Mouse (Mus musculus): ENCODE data around the gene Itm2b. TPM values are rescaled to one million over a fixed set of nuclear protein-coding genes. Genes with fewer than 3 reads are reported as not detected.

Itm2b gene
- total RNA-seq, 2 experiments from 2014 or later: 486 to 491 TPM

DNA sequence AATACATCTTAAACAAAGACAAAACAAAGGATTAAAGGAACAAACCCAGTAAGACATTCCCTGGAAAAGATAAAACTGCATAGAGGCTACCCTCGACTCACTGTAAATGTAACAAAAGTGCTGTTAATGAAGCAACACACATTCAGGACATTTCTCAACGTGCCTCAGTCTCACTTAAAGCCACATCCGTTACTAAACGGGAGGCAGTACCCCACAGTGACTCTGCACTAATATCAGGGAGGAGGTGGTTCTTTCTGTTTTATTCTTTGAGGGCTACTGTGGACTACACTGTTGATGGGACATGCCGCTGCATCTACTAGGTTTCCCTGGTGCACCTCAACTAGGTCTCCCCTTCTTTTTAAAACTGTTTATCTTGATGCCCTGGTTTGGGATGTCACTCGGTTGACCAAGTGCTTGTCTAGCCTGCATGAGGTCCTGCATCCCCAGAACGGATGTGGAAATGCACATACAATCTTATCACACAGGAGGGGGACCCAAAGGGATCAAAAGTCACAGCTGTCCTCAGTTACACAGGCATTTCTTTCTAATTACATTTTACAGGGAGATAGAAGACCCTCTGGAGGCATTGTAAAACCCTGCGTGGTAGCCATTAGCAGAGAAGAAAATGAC lies 13.4 kb upstream of the Itm2b start:
- no peak for DNase-seq (ENCODE audit: low spot score in 2 of 2)

DNA sequence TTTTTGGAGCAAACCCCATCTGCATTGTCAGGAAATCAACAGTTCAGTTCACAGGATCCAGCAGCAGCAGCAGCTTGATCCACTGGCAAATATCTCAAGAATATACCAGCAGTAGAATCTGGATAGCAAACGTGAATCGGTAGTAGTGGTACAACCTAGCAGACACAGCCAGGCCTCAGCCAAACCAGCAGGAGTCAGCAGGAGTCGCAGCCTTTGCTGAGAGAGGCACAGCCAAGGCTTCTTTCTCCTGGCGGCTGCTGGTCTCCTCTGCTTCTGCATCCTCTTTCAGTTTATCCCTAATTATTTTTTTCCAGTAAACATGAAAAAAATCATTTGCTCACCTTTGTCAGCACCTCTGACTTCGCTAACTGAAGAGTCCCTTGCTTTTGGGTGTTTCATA lies 10.7 kb upstream of the Itm2b start:
- no peak for DNase-seq (ENCODE audit: low spot score in 2 of 2)

DNA sequence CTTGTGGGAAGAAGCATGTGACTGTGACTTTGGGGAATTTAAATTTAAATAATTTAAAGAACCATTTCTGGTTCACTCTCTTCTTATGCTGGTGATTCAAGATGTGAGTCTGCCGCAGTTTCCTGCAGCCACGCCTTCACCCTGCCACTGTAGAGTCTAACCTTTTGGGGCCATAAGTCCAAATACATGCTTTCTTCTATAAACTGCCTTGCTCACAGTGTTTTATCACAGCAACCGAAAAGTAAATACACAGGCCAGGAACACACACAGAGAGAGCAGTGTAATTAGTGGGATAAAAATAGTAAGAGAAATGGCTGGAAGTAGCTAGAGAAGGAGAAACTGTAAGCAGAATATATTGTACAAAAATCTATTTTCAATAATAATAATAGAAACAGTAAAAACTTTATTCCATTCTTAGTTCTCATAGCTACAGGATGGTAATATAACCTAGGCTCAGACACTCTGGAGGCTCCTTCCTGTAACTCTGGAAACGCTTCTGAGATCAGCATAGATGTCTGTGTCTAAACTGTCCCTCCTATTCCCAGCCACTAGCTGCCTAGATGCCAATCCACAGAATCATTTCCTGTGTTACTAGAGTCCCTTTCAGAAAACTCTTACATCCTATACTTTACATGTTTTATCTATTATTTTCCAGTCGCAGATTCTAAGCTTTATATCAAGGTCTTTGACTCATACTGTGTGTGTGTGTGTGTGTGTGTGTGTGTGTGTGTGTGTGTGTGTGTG lies 9.3 kb upstream of the Itm2b start:
- no peak for DNase-seq (ENCODE audit: low spot score in 2 of 2)

DNA sequence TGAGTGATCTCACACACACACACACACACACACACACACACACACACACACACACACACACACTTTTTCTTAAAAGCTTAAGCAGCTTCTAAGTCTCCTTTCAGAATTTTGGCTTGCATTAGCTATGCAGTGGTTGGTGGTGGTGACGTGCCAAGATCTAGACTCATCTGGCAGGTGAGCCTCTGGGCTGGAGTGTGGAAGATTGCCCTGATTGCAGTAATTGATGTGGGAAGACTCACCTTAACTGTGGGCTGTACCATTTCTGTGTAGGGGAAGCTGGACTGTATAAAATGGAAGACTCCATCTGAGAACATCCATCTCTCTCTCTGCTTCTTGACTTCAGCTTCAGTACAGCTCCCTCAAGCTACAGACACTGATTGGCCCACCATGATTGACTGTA lies 6.4 kb upstream of the Itm2b start:
- DNase-seq (ENCODE audit: low spot score in 2 of 2): no peak

DNA sequence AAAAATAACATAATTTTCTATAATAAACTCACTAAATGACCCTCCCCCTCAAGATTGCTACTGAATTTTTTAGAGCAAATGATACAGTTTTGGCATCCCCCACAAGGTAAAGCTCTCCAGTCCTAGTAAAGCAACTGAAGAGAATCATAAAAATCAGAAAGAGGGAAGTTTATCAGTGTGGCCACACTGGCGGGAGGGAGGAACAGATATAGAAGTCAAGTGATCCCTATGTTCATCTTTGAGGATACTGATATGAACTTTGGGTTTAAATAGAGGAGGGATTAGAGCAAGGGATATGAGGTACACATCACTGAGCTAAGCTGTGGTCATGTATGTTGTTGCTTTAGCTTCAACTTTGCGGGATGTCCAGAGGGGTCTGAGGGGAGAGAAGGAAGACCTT lies 5.1 kb upstream of the Itm2b start:
- no peak for DNase-seq (ENCODE audit: low spot score in 2 of 2)

DNA sequence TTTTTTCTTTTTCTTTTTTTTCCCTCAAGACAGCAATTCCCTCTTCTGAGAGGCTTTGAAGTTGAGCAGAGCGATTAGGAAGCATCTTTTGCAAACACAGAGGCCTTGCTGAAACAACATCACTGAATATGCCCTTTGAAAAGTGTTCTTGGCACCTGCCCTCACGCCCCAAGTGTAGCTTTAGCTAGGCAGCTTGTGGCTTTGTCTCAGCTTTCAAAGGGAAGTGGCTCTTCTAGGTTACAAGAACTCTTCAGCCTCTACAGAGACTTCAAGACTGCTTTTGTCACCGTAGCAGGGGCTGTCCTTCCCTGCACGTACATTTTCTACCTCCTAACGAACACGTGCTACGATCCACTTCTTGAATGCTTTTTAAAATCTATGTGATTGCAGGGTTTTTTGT lies 4.0 kb upstream of the Itm2b start:
- DNase-seq (ENCODE audit: low spot score in 2 of 2): no peak

DNA sequence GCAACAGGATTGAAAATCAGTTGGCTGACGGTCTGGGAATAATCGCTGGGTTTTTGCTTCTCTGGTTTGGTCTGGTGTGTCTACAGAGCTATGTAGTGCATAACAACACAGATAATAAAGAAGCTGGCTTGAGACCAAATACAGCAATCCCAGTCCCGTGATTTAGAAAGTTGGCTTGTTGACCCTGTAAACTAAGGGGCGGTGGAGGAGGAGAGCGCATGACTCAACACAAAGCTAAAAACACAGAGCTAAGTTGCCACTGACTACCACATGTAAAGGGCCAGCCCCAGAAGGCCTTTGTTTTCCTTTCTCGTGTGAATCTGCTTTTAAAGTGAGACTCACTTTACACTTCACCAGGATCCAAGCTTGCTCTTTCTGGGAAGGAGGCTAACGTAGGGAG lies 3.5 kb upstream of the Itm2b start:
- peak in 1 of 2 experiments; percentile 25 for DNase-seq (ENCODE audit: low spot score in 2 of 2)

DNA sequence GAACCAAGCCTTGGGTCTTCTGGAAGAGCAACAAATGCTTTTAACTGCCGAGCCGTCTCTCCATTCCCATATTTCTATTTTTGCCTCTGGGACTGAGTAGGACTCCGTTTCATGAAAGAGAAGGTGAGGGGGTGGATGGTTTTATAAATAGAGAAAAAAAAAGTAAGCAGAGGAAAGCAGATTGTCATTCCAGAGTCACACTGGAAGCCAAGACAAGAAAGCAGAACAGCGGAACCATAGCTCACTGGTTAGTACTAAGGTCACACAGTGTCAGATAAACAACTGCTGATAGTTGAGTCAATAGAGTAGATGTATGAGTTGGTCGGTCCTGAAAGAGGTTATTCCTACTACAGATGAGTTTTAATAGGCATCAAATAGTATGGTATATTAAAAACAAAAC lies 1.4 kb upstream of the Itm2b start:
- DNase-seq (ENCODE audit: low spot score in 2 of 2): no peak

DNA sequence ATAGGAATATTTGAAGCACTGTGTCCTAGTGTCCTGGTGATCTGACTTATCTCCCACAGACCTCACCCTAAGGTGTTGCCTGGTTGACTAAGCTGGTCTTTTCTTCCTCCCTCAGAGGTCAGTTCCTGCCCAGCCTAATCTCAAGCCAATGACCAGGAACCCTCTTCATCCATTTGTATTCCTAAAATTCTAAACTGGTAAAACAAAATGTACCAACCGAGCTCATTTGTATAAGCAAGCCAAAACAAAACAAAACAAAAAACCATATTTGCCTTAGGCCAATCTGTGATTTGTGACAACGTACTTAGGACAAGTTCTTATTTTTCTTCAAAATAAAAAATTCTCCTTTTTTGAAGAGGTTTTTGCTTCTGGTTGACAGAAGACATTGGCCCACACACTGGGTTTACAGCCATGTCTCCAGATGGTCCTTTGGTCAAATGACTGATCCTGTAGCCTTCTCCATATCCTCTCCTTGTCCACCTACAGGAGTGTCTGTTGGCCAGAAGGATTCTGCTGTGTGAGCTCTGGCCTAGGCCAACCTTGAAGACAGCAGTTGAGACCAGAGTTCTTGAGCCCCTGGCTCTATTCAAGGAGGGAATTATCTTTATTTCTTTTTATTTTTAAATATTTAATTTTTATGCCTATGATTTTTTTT lies 758 bp upstream of the Itm2b start:
- no peak for DNase-seq (ENCODE audit: low spot score in 2 of 2)

DNA sequence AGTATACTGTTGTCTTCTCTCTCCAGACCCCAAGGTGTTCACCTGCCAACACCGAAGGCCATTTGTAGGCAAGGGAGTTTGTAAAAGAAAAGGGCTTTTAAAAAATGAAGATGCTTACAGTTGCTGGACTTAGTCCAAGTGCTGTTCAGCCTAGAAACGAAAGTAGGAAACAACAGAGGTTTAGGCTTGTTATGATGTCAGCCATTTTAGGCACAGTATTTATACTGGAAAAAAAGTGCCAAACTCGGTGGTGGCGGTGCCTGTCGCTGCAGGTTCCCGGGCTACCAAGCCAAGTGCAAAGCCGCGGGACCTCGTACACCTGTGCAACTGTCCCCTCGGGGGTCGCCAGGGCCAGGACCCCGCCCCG lies 560 bp downstream of the Itm2b start:
- DNase-seq (ENCODE audit: low spot score in 2 of 2): no peak

DNA sequence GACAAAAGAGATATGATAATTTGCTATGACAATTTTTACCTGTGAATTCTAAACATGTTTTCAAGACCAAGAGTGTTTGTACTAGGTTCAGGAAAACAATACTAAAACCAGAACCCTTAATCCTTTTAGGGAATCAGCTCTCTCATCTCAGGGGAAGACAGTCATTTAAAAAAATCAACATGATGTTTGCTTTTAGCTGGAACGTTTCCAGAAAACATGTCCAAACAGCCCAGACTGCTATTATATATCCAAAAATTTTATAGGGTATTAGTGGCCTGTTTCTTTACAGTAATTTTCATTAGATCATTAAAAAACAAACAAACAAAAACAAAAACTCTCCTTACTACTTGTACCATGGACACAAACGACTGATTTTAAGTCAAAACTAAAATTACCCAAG lies 1.3 kb downstream of the Itm2b start:
- no peak for DNase-seq (ENCODE audit: low spot score in 2 of 2)

DNA sequence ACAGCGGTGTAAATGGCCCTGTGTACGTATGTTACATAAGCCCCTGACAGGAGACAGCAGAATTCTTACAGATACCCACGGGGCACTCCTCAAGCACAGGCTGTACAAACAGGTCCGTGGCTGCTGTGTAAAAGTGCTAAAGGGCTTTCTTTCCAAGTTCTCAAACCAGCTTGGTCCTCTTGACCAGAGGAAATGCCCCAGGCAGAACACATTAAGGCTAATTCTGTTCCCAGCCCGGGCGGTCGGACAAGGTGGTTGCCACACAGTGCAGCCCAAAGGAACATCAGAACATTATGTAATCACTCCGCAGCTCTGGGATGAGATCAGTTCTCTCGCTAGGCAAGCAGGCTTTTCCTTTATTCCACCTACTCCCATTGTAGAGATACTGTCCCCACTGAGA lies 2.4 kb downstream of the Itm2b start:
- DNase-seq (ENCODE audit: low spot score in 2 of 2): no peak

DNA sequence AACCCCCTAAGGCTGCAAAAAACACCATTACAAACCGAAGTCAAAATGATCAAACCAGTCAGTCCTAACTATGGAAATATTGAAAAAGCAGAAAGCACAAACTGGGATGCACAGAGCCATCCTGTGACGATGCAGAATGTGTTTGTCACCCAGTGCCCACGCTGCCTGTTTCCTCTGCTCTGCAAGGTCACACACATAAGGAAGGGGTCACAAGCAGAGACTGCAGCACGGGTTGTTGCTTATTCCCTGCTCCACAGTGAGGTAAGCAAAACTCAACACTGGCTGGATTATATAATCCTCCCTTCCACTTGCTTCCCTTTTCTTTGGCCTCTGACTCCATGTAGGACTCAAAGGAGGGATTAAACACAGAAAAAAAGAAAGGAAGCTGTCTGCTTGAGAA lies 3.5 kb downstream of the Itm2b start:
- DNase-seq (ENCODE audit: low spot score in 2 of 2): no peak

DNA sequence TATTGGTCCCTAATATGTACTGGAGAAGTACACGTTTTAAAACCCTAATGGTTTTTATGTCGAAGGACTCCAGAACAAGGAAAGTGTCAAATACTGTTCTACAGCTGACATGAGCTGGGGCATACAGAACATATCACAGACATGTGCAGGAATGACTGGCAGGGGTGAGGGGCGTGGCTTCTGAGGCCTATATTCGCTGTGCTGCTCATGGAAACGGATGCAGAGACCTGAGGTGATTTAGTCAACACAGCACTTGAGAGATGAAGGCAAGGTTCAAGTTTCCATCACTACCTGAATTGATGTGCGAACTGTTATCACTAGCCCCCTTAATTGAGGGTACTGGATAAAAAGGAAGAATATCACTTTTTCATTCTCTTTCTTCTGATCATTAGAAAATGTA lies 7.3 kb downstream of the Itm2b start:
- no peak for DNase-seq (ENCODE audit: low spot score in 2 of 2)

DNA sequence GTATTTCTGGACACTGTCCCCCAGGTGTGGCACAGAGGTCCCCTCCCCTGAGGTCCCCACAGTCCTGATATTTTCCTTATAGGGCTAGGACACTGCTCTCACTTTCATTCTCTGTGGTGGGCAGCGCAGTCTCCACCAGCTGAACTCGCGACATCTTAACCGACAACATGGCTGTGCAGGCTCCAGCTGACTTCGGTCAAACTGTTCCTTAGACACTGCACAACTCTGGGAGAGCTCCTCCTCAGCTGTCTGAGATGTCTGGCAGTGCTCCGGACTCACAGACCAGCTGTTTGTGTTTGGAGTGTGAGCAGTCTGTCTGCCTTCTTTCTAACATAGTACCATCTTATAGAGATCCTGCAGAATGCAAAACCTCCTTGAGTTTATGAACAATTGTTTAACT lies 8.2 kb downstream of the Itm2b start:
- DNase-seq (ENCODE audit: low spot score in 2 of 2): no peak

DNA sequence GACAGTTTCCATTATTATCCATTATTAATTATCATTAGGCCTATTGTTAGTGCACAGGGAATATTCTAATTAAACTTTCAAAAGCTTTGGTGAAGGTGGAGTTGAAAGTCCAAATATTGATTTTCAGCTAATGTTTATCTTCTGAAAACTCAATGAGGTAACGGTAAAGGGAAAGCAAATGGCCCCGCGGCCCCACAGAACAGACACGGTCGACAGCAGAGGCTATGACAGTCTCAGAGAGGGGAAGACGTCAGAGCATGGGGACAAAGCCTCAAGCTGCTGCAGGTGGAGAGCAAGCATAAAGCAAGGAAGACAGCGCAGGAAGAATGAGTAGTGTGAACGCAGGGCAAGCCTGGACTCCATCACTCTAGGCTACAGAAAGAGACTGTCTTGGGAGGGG lies 9.2 kb downstream of the Itm2b start:
- no peak for DNase-seq (ENCODE audit: low spot score in 2 of 2)

DNA sequence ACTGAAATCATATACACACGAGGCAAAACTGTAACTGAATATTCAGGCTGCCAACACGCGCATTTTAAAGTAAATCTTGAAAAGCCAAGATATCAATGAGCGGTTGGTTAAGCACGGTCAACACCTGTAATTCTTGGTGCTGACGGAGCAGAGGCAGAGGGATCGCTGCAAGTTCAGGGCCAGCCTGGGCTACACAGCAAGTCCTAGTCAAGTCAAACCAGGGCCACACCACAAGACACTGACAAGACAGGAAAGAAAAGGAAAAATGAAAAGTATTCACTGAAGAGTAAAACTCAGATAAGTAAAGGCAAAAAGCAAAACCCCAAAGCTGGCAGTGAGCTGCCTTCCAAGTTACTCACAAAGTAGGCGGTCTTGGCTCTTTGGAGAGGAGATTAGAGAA lies 9.6 kb downstream of the Itm2b start:
- DNase-seq (ENCODE audit: low spot score in 2 of 2): no peak

DNA sequence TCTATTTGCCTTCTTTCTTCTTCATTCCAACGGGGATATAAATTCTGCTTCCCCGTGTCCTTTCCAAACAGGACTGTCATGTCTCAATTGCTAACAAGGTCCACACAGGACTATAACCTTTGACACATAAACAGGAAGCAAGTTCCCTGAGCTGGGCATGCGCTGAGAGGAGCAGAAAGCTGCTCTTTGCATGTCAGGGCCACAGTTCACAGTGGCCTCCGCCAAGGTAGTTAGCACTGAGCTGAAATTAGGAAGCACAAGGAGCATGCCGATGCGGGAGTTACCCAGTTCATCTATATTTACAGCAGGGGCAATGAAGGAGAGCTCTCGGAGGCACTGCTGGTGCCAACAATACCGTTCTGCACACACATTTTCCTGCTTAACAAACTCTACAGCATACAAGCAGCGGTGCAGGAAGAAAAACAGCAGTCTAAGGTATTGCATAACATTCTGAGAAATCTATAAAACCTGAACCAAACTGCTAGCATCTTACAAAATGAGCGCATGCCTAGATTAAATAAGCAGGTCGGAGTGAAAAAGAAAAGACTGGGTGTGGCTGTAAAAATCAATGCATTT lies 10.7 kb downstream of the Itm2b start:
- DNase-seq (ENCODE audit: low spot score in 2 of 2): no peak

DNA sequence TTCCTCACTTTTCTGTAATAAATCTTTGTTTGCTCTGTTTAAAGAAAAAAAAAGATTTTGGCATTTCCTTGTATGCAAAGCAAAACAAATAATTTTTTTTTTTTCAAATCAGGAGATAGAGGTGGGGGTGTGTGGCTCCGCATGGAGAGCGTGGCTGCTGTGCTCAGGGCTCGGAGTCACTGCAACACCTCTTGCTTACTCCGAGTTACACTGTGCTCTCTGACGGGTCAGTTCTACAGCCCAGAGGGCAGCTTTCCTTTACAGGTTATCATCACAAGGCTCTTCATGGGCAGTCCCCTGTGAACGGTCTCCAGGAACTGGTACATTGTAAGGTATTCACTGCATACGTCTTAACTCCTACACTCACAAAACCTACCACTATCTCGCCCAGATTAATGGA lies 11.5 kb downstream of the Itm2b start:
- DNase-seq (ENCODE audit: low spot score in 2 of 2): no peak

DNA sequence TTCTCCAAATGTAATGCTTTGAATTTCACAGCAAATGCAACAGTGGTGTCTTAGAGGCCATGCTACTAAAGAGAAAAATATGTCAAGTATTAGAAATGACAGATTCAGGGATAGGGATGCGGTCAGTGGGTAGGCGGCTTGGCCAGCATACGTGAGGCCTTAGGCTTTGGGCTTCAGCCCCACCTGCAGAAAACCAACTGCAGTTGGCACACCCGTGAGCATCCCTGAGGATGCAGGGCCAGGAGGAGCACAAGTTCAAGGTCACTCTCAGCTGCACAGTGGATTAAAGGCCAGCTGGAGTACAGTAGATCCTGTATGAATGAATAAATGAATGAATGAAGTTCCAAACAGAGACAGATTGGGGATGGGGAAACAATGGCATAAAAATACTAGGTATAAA lies 12.1 kb downstream of the Itm2b start:
- no peak for DNase-seq (ENCODE audit: low spot score in 2 of 2)

DNA sequence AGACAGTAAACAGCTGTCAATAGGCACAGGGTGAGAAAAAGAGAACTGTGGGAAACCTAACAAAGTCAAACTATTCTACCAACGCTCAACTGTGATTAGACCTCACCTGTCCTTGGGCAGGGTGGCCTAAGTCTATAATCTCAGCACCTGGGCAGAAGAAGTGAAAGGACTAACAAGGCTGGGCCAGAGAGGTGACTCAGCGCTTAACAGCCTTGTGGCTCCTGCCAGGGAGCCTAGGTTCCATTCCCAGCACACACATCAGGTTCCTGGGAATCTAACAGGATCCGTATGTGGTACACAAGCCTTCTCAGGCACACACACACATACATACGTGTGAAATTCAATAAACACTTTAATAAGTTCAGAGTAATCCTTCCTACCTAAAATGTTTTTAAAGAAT lies 13.5 kb downstream of the Itm2b start:
- no peak for DNase-seq (ENCODE audit: low spot score in 2 of 2)

DNA sequence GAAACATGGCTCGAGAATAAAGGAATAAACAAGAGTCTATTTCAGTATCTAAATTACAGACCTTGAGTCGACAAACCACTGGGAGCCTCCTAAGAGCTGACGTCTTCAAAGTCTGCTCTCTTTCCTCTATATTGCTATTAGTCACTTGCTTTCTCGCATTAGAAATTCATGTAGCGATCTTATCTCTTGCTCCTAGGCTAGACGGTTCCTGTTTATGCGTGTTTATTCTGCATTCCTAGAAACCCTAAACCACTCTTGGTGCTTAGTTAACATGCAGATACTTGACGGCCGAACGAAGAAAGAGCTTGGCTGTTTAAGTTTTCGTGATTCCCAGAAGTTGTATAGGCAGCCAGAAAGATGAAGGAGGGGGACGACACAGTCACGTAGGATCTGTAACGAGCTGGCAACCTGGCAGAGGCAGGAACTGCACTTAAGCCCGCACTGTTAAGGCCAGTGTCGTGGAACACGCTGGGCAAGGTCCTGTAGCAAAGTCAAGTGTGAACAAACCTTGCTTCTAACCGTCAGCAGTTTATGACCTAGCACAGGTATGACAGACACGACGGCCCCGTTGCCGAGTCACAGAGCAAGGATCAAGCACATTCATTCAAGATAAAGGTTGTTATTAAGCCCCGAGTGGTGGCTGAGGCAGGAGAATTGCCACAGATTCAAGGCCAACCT lies 14.3 kb downstream of the Itm2b start:
- DNase-seq (ENCODE audit: low spot score in 2 of 2): no peak

All from gastrocnemius, postnatal 4 days (tissue).